Mouse (Mus musculus) cerebellum, adult 9-11 months (tissue): ENCODE measurements around the gene Fbxo44.
"Not testable (repeated sequence)": the region's sequence is repeated elsewhere in the genome, so short reads cannot be mapped to it uniquely, and the experiment has no call there.

ENCODE experiments used
- DNase-seq: peaks from one replicate; pipeline ENCODE4 v3.0.0; 2022

Fbxo44 gene

GRCm38 (mm10) chr4:148160436-148161390, at the start of gene Fbxo44, which contains the start of gene Fbxo2:
Gene Fbxo44, minus strand, starts transcription at chr4:148160482.
Gene Fbxo2, plus strand, starts transcription at chr4:148160621.
- peak; percentile 83 for DNase-seq

GRCm38 (mm10) chr4:148204873-148205232, 44.6 kb upstream of the Fbxo44 start:
- DNase-seq: no peak

GRCm38 (mm10) chr4:148204061-148204872, 44.0 kb upstream of the Fbxo44 start:
- DNase-seq: no peak

GRCm38 (mm10) chr4:148203557-148203956, 43.3 kb upstream of the Fbxo44 start:
- no peak for DNase-seq

GRCm38 (mm10) chr4:148198721-148199120, 38.4 kb upstream of the Fbxo44 start:
- no peak for DNase-seq

GRCm38 (mm10) chr4:148194400-148194799, 34.1 kb upstream of the Fbxo44 start:
- DNase-seq: no peak

GRCm38 (mm10) chr4:148192707-148193245, 32.5 kb upstream of the Fbxo44 start:
- DNase-seq: no peak

GRCm38 (mm10) chr4:148188767-148189166, 28.5 kb upstream of the Fbxo44 start:
- not testable (repeated sequence) for DNase-seq

- DNase-seq: no peak
Observed at GRCm38 (mm10) chr4:148185819-148186218, 25.5 kb upstream of the Fbxo44 start.

GRCm38 (mm10) chr4:148184564-148184963, 24.3 kb upstream of the Fbxo44 start:
- no peak for DNase-seq

GRCm38 (mm10) chr4:148182363-148182762, 22.1 kb upstream of the Fbxo44 start:
- no peak for DNase-seq

GRCm38 (mm10) chr4:148181483-148181882, 21.2 kb upstream of the Fbxo44 start:
- DNase-seq: no peak

GRCm38 (mm10) chr4:148177716-148178115, 17.4 kb upstream of the Fbxo44 start:
- no peak for DNase-seq

- not testable (repeated sequence) for DNase-seq
Observed at GRCm38 (mm10) chr4:148176603-148177002, 16.3 kb upstream of the Fbxo44 start.

- no peak for DNase-seq
Observed at GRCm38 (mm10) chr4:148174495-148174862, 14.2 kb upstream of the Fbxo44 start.

- peak; percentile 72 for DNase-seq
Observed at GRCm38 (mm10) chr4:148173811-148174494, 13.7 kb upstream of the Fbxo44 start.

GRCm38 (mm10) chr4:148171261-148171660, 11.0 kb upstream of the Fbxo44 start:
- DNase-seq: no peak

- DNase-seq: peak; percentile 43
Observed at GRCm38 (mm10) chr4:148170842-148171241, 10.6 kb upstream of the Fbxo44 start.

GRCm38 (mm10) chr4:148169586-148169985, 9.3 kb upstream of the Fbxo44 start:
- no peak for DNase-seq

- peak; percentile 53 for DNase-seq
Observed at GRCm38 (mm10) chr4:148168287-148168686, 8.0 kb upstream of the Fbxo44 start.

- DNase-seq: peak; percentile 68
Observed at GRCm38 (mm10) chr4:148166986-148167385, 6.7 kb upstream of the Fbxo44 start.

GRCm38 (mm10) chr4:148166431-148166830, 6.1 kb upstream of the Fbxo44 start:
- DNase-seq: peak; percentile 80

GRCm38 (mm10) chr4:148165551-148165950, 5.3 kb upstream of the Fbxo44 start:
- no peak for DNase-seq
